In genomic region chr8:84985684-84986378, GRCm38 (mm10) we compare ENCODE assay signal across 8 mouse cellular contexts. TPM values are rescaled to one million over a fixed set of nuclear protein-coding genes. Genes with fewer than 3 reads are reported as not detected.
A peak's percentile ranks its signal among the peaks of the same experiment; 100 is the strongest.
DNase-seq lines count a peak whose midpoint lies in the region; ATAC-seq and TF ChIP-seq lines count a peak whose summit lies in the region.

No protein-coding gene starts in this region.

- peak; percentile 6; the same call in 1 of the 2 replicates for ATAC-seq in erythroblast, adult 5-6 weeks (replicated peaks; ENCODE audit: low FRiP score, poor library complexity, severe bottlenecking)
- peak; percentile 27 for ATAC-seq in heart, embryonic 13.5 days (ENCODE audit: extremely low read depth, insufficient number of reproducible peaks, low FRiP score, low TSS enrichment)
- peak; percentile 30 for ATAC-seq in liver, embryonic 12.5 days

- peak overlapping the region; percentile 99 for H3K27ac ChIP-seq in bone marrow macrophage, adult 2 months (ENCODE audit: insufficient read depth, low read depth, low read length)
- H3K27ac ChIP-seq in heart, embryonic 13.5 days (replicated peaks) = peak overlapping the region; percentile 72
- H3K27ac ChIP-seq in liver, embryonic 12.5 days = peak overlapping the region; percentile 83

- TF ChIP-seq CTCF in bone marrow macrophage, adult 2 months (IDR thresholded peaks at IDR 0.05; ENCODE audit: low read depth, low read length) = no peak

- 1% methylated on average over 53 of the region's 53 CpGs for WGBS in heart, embryonic 13.5 days
- under 1% methylated on average over 53 of the region's 53 CpGs for WGBS in liver, embryonic 12.5 days (ENCODE audit: insufficient replicate concordance)

- H3K9ac ChIP-seq in heart, embryonic 13.5 days = peak overlapping the region; percentile 83
- peak overlapping the region; percentile 75 for H3K9ac ChIP-seq in liver, embryonic 12.5 days

- H3K4me2 ChIP-seq in heart, embryonic 13.5 days = peak overlapping the region; percentile 99
- peak overlapping the region; percentile 94 for H3K4me2 ChIP-seq in liver, embryonic 12.5 days

- TF ChIP-seq POLR2A in bone marrow macrophage, adult 2 months (IDR thresholded peaks at IDR 0.05; ENCODE audit: borderline replicate concordance, low read depth, low read length) = no peak

- peaks cover 22% of the 10 kb centered on the region for H3K27me3 ChIP-seq in heart, embryonic 13.5 days (replicated peaks)
- H3K27me3 ChIP-seq in liver, embryonic 12.5 days (replicated peaks) = no peaks in the 10 kb centered on the region

- H3K4me3 ChIP-seq in bone marrow macrophage, adult 2 months (ENCODE audit: insufficient read depth, low read length) = peak overlapping the region; percentile 71
- H3K4me3 ChIP-seq in heart, embryonic 13.5 days = peak overlapping the region; percentile 66
- H3K4me3 ChIP-seq in liver, embryonic 12.5 days = peak overlapping the region; percentile 63

- peaks cover 52% of the 10 kb centered on the region for H3K4me1 ChIP-seq in bone marrow macrophage, adult 2 months (ENCODE audit: control insufficient read depth, insufficient read depth, low read length)
- peaks cover 53% of the 10 kb centered on the region for H3K4me1 ChIP-seq in heart, embryonic 13.5 days
- peaks cover 88% of the 10 kb centered on the region for H3K4me1 ChIP-seq in liver, embryonic 12.5 days

- H3K9me3 ChIP-seq in heart, embryonic 13.5 days = no peaks in the 10 kb centered on the region
- H3K9me3 ChIP-seq in liver, embryonic 12.5 days (replicated peaks) = no peaks in the 10 kb centered on the region

- peak; percentile 98 for DNase-seq in A20 (ENCODE audit: low read depth, low spot score)
- DNase-seq in kidney, postnatal 10 days = peak; percentile 98
- DNase-seq in naive thymus-derived CD4-positive, alpha-beta T cell, adult 2 months (ENCODE audit: low read depth) = peak; percentile 97
- peak; percentile 97 for DNase-seq in telencephalon, adult 2 months (ENCODE audit: low read depth, low spot score)

- H3K36me3 ChIP-seq in heart, embryonic 13.5 days = no peaks in the 10 kb centered on the region
- no peaks in the 10 kb centered on the region for H3K36me3 ChIP-seq in liver, embryonic 12.5 days

RNA-seq across cellular contexts. Expression of gene Hook2, which starts 4.6 kb away (rescaled TPM):
- 14.5 and 17.4 TPM in 2 replicates for polyA plus RNA-seq in bone marrow macrophage, adult 2 months (2012; ENCODE audit: insufficient read depth, insufficient read length, missing spikeins)
- total RNA-seq in erythroblast, adult 5-6 weeks (2015; ENCODE audit: low replicate concordance) = 1.9 and 5.0 TPM in 2 replicates
- total RNA-seq in erythroblast, adult 5-6 weeks (2017; ENCODE audit: low replicate concordance) = 1.6 and 6.1 TPM in 2 replicates
- 7.2 and 7.3 TPM in 2 replicates for polyA plus RNA-seq in heart, embryonic 13.5 days (2015; fragmentation: Nextera tagmentation; extraction: Ambion mirVana)
- 10.8 and 10.9 TPM in 2 replicates for polyA plus RNA-seq in liver, embryonic 12.5 days (2016; fragmentation: Nextera tagmentation; extraction: Ambion mirVana)

RNA-seq across cellular contexts. Expression of gene Junb, which starts 7.3 kb away (rescaled TPM):
- 71.1 and 80.8 TPM in 2 replicates for polyA plus RNA-seq in bone marrow macrophage, adult 2 months (2012; ENCODE audit: insufficient read depth, insufficient read length, missing spikeins)
- 6.1 and 6.7 TPM in 2 replicates for total RNA-seq in erythroblast, adult 5-6 weeks (2015; ENCODE audit: low replicate concordance)
- 15.5 and 16.1 TPM in 2 replicates for total RNA-seq in erythroblast, adult 5-6 weeks (2017; ENCODE audit: low replicate concordance)
- 12.8 and 12.9 TPM in 2 replicates for polyA plus RNA-seq in heart, embryonic 13.5 days (2015; fragmentation: Nextera tagmentation; extraction: Ambion mirVana)
- 18.0 and 18.3 TPM in 2 replicates for polyA plus RNA-seq in liver, embryonic 12.5 days (2016; fragmentation: Nextera tagmentation; extraction: Ambion mirVana)

RNA-seq across cellular contexts. Expression of gene Rnaseh2a, which starts 16.3 kb away (rescaled TPM):
- polyA plus RNA-seq in bone marrow macrophage, adult 2 months (2012; ENCODE audit: insufficient read depth, insufficient read length, missing spikeins) = 39.8 and 40.7 TPM in 2 replicates
- total RNA-seq in erythroblast, adult 5-6 weeks (2015; ENCODE audit: low replicate concordance) = 31.8 and 67.2 TPM in 2 replicates
- total RNA-seq in erythroblast, adult 5-6 weeks (2017; ENCODE audit: low replicate concordance) = 37.4 and 37.9 TPM in 2 replicates
- 82.8 and 83.4 TPM in 2 replicates for polyA plus RNA-seq in heart, embryonic 13.5 days (2015; fragmentation: Nextera tagmentation; extraction: Ambion mirVana)
- polyA plus RNA-seq in liver, embryonic 12.5 days (2016; fragmentation: Nextera tagmentation; extraction: Ambion mirVana) = 149 and 150 TPM in 2 replicates

RNA-seq across cellular contexts. Expression of gene Prdx2, which starts 16.4 kb away (rescaled TPM):
- 267 and 279 TPM in 2 replicates for polyA plus RNA-seq in bone marrow macrophage, adult 2 months (2012; ENCODE audit: insufficient read depth, insufficient read length, missing spikeins)
- total RNA-seq in erythroblast, adult 5-6 weeks (2015; ENCODE audit: low replicate concordance) = 1,192 and 1,430 TPM in 2 replicates
- total RNA-seq in erythroblast, adult 5-6 weeks (2017; ENCODE audit: low replicate concordance) = 2,193 and 2,235 TPM in 2 replicates
- polyA plus RNA-seq in heart, embryonic 13.5 days (2015; fragmentation: Nextera tagmentation; extraction: Ambion mirVana) = 733 and 747 TPM in 2 replicates
- 1,859 and 1,895 TPM in 2 replicates for polyA plus RNA-seq in liver, embryonic 12.5 days (2016; fragmentation: Nextera tagmentation; extraction: Ambion mirVana)

RNA-seq across cellular contexts. Expression of gene Gm49661, which starts 16.6 kb away (rescaled TPM):
- not detected in 2 replicates for polyA plus RNA-seq in bone marrow macrophage, adult 2 months (2012; ENCODE audit: insufficient read depth, insufficient read length, missing spikeins)
- not detected in 2 replicates for total RNA-seq in erythroblast, adult 5-6 weeks (2015; ENCODE audit: low replicate concordance)
- not detected in 2 replicates for total RNA-seq in erythroblast, adult 5-6 weeks (2017; ENCODE audit: low replicate concordance)
- polyA plus RNA-seq in heart, embryonic 13.5 days (2015; fragmentation: Nextera tagmentation; extraction: Ambion mirVana) = not detected in 2 replicates
- polyA plus RNA-seq in liver, embryonic 12.5 days (2016; fragmentation: Nextera tagmentation; extraction: Ambion mirVana) = 1.1 TPM in 1 of 2 replicates, not detected in the other

Comparison
In these comparisons a context has a peak if more than half of its experiments do, and no peak if none do; other contexts are left out.
1. Peak in every context shown above with its lines: DNase-seq, ATAC-seq, H3K4me3 ChIP-seq and H3K27ac ChIP-seq.